ENCODE assay signal across 25 mouse cellular contexts in genomic region chr9:64076412-64076811, GRCm38 (mm10). TPM values are rescaled to one million over a fixed set of nuclear protein-coding genes. Genes with fewer than 3 reads are reported as not detected.
DNase-seq lines count a peak whose midpoint lies in the region; ATAC-seq lines count a peak whose summit lies in the region.
"Had no signal": no experiment of that assay in that cellular context is flagged by ENCODE, and none has a peak within 500 bp of the region (broad histone marks: within the 10 kb centered on the region; RNA-seq: fewer than 3 reads in every experiment).

No protein-coding gene starts in this region.

- no peak overlapping the region for H3K4me2 ChIP-seq in heart, embryonic 12.5 days
- H3K4me2 ChIP-seq in liver, embryonic 11.5 days = no peak overlapping the region
- 0 out of 2 replicates have a peak overlapping the region, but pooled peaks have one; percentile 14 for H3K4me2 ChIP-seq in liver, embryonic 15.5 days
- H3K4me2 ChIP-seq: forebrain, embryonic 15.5 days; heart, embryonic 11.5 days; hindbrain, embryonic 15.5 days had no signal

- H3K9ac ChIP-seq in heart, embryonic 12.5 days = no peak overlapping the region
- no peak overlapping the region for H3K9ac ChIP-seq in liver, embryonic 11.5 days (ENCODE audit: low read depth, low read length)
- H3K9ac ChIP-seq in liver, embryonic 15.5 days = peak overlapping the region; percentile 5; the same call in 1 of the 2 replicates
- H3K9ac ChIP-seq: forebrain, embryonic 15.5 days; hindbrain, embryonic 15.5 days had no signal

- no peak for ATAC-seq in heart, embryonic 12.5 days (ENCODE audit: insufficient number of reproducible peaks, low FRiP score)
- ATAC-seq in liver, embryonic 11.5 days (replicated peaks; ENCODE audit: low FRiP score) = no peak
- peak; percentile 32; the same call in 1 of the 2 replicates for ATAC-seq in liver, embryonic 15.5 days (ENCODE audit: insufficient read depth)
- ATAC-seq in cerebellum, adult (ENCODE audit: insufficient number of reproducible peaks, low FRiP score, low TSS enrichment) = no peak
- ATAC-seq: CD4-positive, CD25-positive, alpha-beta regulatory T cell, adult 4 months; forebrain, embryonic 15.5 days had no signal

- no peaks in the 10 kb centered on the region for H3K36me3 ChIP-seq in heart, embryonic 10.5 days
- H3K36me3 ChIP-seq in heart, embryonic 12.5 days = no peaks in the 10 kb centered on the region
- H3K36me3 ChIP-seq in liver, embryonic 11.5 days (ENCODE audit: control insufficient read depth, insufficient read depth, low read length) = no peaks in the 10 kb centered on the region
- H3K36me3 ChIP-seq in liver, embryonic 15.5 days (replicated peaks) = no peaks in the 10 kb centered on the region
- H3K36me3 ChIP-seq: forebrain, embryonic 10.5 days; forebrain, embryonic 15.5 days; hindbrain, embryonic 15.5 days had no signal

- H3K27me3 ChIP-seq in heart, embryonic 10.5 days (ENCODE audit: insufficient read depth, poor library complexity, severe bottlenecking) = no peaks in the 10 kb centered on the region
- H3K27me3 ChIP-seq in heart, embryonic 12.5 days (replicated peaks) = no peaks in the 10 kb centered on the region
- H3K27me3 ChIP-seq in liver, embryonic 11.5 days (replicated peaks; ENCODE audit: control insufficient read depth, insufficient read depth, low read length) = no peaks in the 10 kb centered on the region
- H3K27me3 ChIP-seq in liver, embryonic 15.5 days = no peaks in the 10 kb centered on the region
- H3K27me3 ChIP-seq: forebrain, embryonic 15.5 days; hindbrain, embryonic 15.5 days had no signal

- H3K9me3 ChIP-seq in heart, embryonic 10.5 days = no peaks in the 10 kb centered on the region
- H3K9me3 ChIP-seq in heart, embryonic 12.5 days (replicated peaks) = no peaks in the 10 kb centered on the region
- H3K9me3 ChIP-seq in liver, embryonic 11.5 days (ENCODE audit: control insufficient read depth, low read length) = no peaks in the 10 kb centered on the region
- no peaks in the 10 kb centered on the region for H3K9me3 ChIP-seq in liver, embryonic 15.5 days (replicated peaks)
- H3K9me3 ChIP-seq: forebrain, embryonic 10.5 days; forebrain, embryonic 15.5 days; hindbrain, embryonic 15.5 days had no signal

- peaks cover 74% of the 10 kb centered on the region for H3K4me1 ChIP-seq in heart, embryonic 10.5 days
- H3K4me1 ChIP-seq in heart, embryonic 12.5 days (replicated peaks) = peaks cover 72% of the 10 kb centered on the region
- peaks cover 55% of the 10 kb centered on the region for H3K4me1 ChIP-seq in liver, embryonic 11.5 days (replicated peaks; ENCODE audit: control insufficient read depth, insufficient read depth, low read length)
- H3K4me1 ChIP-seq in liver, embryonic 15.5 days (replicated peaks) = peaks cover 94% of the 10 kb centered on the region
- H3K4me1 ChIP-seq: forebrain, embryonic 15.5 days; hindbrain, embryonic 15.5 days had no signal

- no peak overlapping the region for H3K4me3 ChIP-seq in heart, embryonic 10.5 days
- no peak overlapping the region for H3K4me3 ChIP-seq in heart, embryonic 12.5 days
- no peak overlapping the region for H3K4me3 ChIP-seq in liver, embryonic 11.5 days (ENCODE audit: low read depth, low read length)
- H3K4me3 ChIP-seq in liver, embryonic 15.5 days (replicated peaks) = no peak overlapping the region
- H3K4me3 ChIP-seq: forebrain, embryonic 10.5 days; forebrain, embryonic 15.5 days; hindbrain, embryonic 15.5 days had no signal

- DNase-seq in heart, embryonic 10.5 days (ENCODE audit: low spot score) = no peak
- DNase-seq in liver, embryonic 11.5 days (ENCODE audit: low spot score) = no peak
- no peak for DNase-seq in gastrocnemius, adult 8-10 months (ENCODE audit: low spot score in 2 of 2)
- DNase-seq in thymus, postnatal 10 days (ENCODE audit: low spot score in 2 of 2) = no peak
- DNase-seq: adrenal gland, adult 2 months; adrenal gland, postnatal 25 days; B cell, adult 2 months; cerebellum, adult 11 months; cerebellum, adult 8-10 months; cerebellum, postnatal 14 days; gastrocnemius, postnatal 10 days; heart, adult 18-20 months had no signal

- WGBS in heart, embryonic 10.5 days = 70% methylated on average over 2 of the region's 2 CpGs
- 51% methylated on average over 2 of the region's 2 CpGs for WGBS in heart, embryonic 12.5 days
- 61% methylated on average over 2 of the region's 2 CpGs for WGBS in liver, embryonic 11.5 days
- 59% methylated on average over 2 of the region's 2 CpGs for WGBS in liver, embryonic 15.5 days (ENCODE audit: insufficient replicate concordance)

- peak overlapping the region; percentile 91 for H3K27ac ChIP-seq in heart, embryonic 10.5 days
- H3K27ac ChIP-seq in heart, embryonic 12.5 days (ENCODE audit: poor library complexity, severe bottlenecking) = no peak overlapping the region; the same call in 1 of the 2 replicates
- peak overlapping the region; percentile 36; the same call in 1 of the 2 replicates for H3K27ac ChIP-seq in liver, embryonic 11.5 days (ENCODE audit: low read depth, low read length)
- peak overlapping the region; percentile 70 for H3K27ac ChIP-seq in liver, embryonic 15.5 days (replicated peaks)
- H3K27ac ChIP-seq: forebrain, embryonic 10.5 days; forebrain, embryonic 15.5 days; hindbrain, embryonic 15.5 days had no signal

RNA-seq across cellular contexts. Expression of gene Lctl, which starts 40.5 kb away (rescaled TPM):
- not detected in 2 replicates for polyA plus RNA-seq in heart, embryonic 10.5 days (2016; fragmentation: Nextera tagmentation; extraction: Ambion mirVana)
- polyA plus RNA-seq in heart, embryonic 12.5 days (2016; fragmentation: Nextera tagmentation; extraction: Ambion mirVana) = 0.14 TPM in 1 of 2 replicates, not detected in the other
- polyA plus RNA-seq in liver, embryonic 11.5 days (2014; fragmentation: Nextera tagmentation; extraction: Ambion mirVana) = not detected in 2 replicates
- not detected in 2 replicates for polyA plus RNA-seq in liver, embryonic 15.5 days (2015; fragmentation: Nextera tagmentation; extraction: Ambion mirVana)
- total RNA-seq in gastrocnemius, adult 8-10 months (2022) = under 1 TPM in 2 of 4 experiments, not detected in 2; 0.40 to 0.68 TPM
- total RNA-seq: heart, adult 18-20 months; heart, postnatal 25 days had no signal
- polyA plus RNA-seq: CD4-positive, CD25-positive, alpha-beta regulatory T cell, adult 4 months; embryonic facial prominence, embryonic 14.5 days; erythroblast, embryonic 14.5 days; forebrain, embryonic 10.5 days; forebrain, embryonic 15.5 days; heart, embryonic 11.5 days; heart, embryonic 16.5 days; hindbrain, embryonic 11.5 days; hindbrain, embryonic 15.5 days had no signal

RNA-seq across cellular contexts. Expression of gene Smad6, which starts 54.6 kb away (rescaled TPM):
- 29.4 and 47.2 TPM in 2 replicates for polyA plus RNA-seq in heart, embryonic 10.5 days (2016; fragmentation: Nextera tagmentation; extraction: Ambion mirVana)
- 56.2 and 62.8 TPM in 2 replicates for polyA plus RNA-seq in heart, embryonic 12.5 days (2016; fragmentation: Nextera tagmentation; extraction: Ambion mirVana)
- 10.1 and 11.1 TPM in 2 replicates for polyA plus RNA-seq in liver, embryonic 11.5 days (2014; fragmentation: Nextera tagmentation; extraction: Ambion mirVana)
- 2.3 and 2.9 TPM in 2 replicates for polyA plus RNA-seq in liver, embryonic 15.5 days (2015; fragmentation: Nextera tagmentation; extraction: Ambion mirVana)
- 1 to 10 TPM; 3.2 to 5.1 (median 3.6) TPM for total RNA-seq in gastrocnemius, adult 8-10 months (2022)
